In the genomic region with DNA sequence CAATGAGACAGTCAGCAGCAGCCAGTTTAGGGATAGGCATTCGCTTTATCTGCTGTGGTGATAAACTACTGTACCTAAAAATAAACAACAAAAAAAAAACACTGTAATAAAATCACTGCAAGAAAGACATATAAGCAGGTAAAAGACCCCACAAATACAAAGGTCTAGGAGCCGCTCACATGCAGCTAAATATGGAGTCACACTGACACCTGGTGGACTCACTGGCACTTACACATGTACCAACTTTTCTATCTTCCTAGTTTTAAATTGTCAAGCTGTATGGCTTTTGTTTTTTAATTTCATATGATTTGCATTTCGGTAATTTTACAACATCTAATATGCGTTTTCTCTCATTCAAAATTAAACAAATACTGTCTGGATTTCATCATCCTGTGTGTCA, we compare ENCODE assay signal across 10 mouse cellular contexts. TPM values are rescaled to one million over a fixed set of nuclear protein-coding genes. Genes with fewer than 3 reads are reported as not detected.
A peak's percentile ranks its signal among the peaks of the same experiment; 100 is the strongest.
DNase-seq lines count a peak whose midpoint lies in the region; ATAC-seq and TF ChIP-seq lines count a peak whose summit lies in the region.
"Had no signal": no experiment of that assay in that cellular context is flagged by ENCODE, and none has a peak within 500 bp of the region (broad histone marks: within the 10 kb centered on the region; RNA-seq: fewer than 3 reads in every experiment).

No protein-coding gene starts in this region.

- TF ChIP-seq POLR2A in brain, embryonic 14.5 days (IDR thresholded peaks at IDR 0.05; ENCODE audit: borderline replicate concordance, extremely low read depth, insufficient read depth, insufficient read length, poor library complexity, severe bottlenecking) = no peak
- no peak for TF ChIP-seq POLR2A in lung, adult 2 months (IDR thresholded peaks at IDR 0.05; ENCODE audit: borderline replicate concordance, extremely low read depth, low read depth, low read length)

- H3K4me1 ChIP-seq in intestine, postnatal 0 days (replicated peaks; ENCODE audit: control insufficient read depth, insufficient read depth, low read length) = no peaks in the 10 kb centered on the region
- no peaks in the 10 kb centered on the region for H3K4me1 ChIP-seq in intestine, embryonic 15.5 days (replicated peaks)
- H3K4me1 ChIP-seq in hindbrain, postnatal 0 days (ENCODE audit: insufficient read depth, low read length) = no peaks in the 10 kb centered on the region
- no peaks in the 10 kb centered on the region for H3K4me1 ChIP-seq in lung, adult 2 months (ENCODE audit: control insufficient read depth, insufficient read depth, low read length)
- H3K4me1 ChIP-seq: hindbrain, embryonic 15.5 days had no signal

- no peaks in the 10 kb centered on the region for H3K9me3 ChIP-seq in intestine, postnatal 0 days (ENCODE audit: control insufficient read depth)
- no peaks in the 10 kb centered on the region for H3K9me3 ChIP-seq in intestine, embryonic 15.5 days
- H3K9me3 ChIP-seq in hindbrain, postnatal 0 days (ENCODE audit: low read length) = no peaks in the 10 kb centered on the region
- H3K9me3 ChIP-seq: hindbrain, embryonic 15.5 days had no signal

- peak; percentile 63 for TF ChIP-seq CTCF in intestine, postnatal 0 days (IDR thresholded peaks at IDR 0.05; ENCODE audit: low read depth)
- peak; percentile 60; the same call in 1 of the 2 replicates for TF ChIP-seq CTCF in brain, embryonic 14.5 days (IDR thresholded peaks at IDR 0.05; ENCODE audit: borderline replicate concordance, extremely low read depth, insufficient read depth, insufficient read length)
- peak; percentile 77 for TF ChIP-seq CTCF in hindbrain, postnatal 0 days (IDR thresholded peaks at IDR 0.05; ENCODE audit: low read depth)
- TF ChIP-seq CTCF in lung, adult 2 months (IDR thresholded peaks at IDR 0.05; ENCODE audit: insufficient read depth, low read length) = no peak

- DNase-seq in 416B (ENCODE audit: low read depth) = peak; percentile 31
- peak; percentile 63 for DNase-seq in brain, embryonic 14.5 days (ENCODE audit: low read depth)
- peak; percentile 70 for DNase-seq in hindbrain, postnatal 0 days (ENCODE audit: low spot score)
- DNase-seq in adrenal gland, adult 8-10 months = no peak
- no peak for DNase-seq in lung, adult 2 months
- DNase-seq in lung, postnatal 36 days = no peak

- H3K9ac ChIP-seq in intestine, postnatal 0 days (ENCODE audit: low read depth, low read length) = no peak overlapping the region
- no peak overlapping the region for H3K9ac ChIP-seq in intestine, embryonic 15.5 days
- H3K9ac ChIP-seq in hindbrain, postnatal 0 days (replicated peaks; ENCODE audit: low read length) = no peak overlapping the region
- H3K9ac ChIP-seq: hindbrain, embryonic 15.5 days had no signal

- H3K27ac ChIP-seq in intestine, postnatal 0 days (ENCODE audit: low read depth, low read length) = no peak overlapping the region
- no peak overlapping the region for H3K27ac ChIP-seq in intestine, embryonic 15.5 days
- H3K27ac ChIP-seq in hindbrain, postnatal 0 days = no peak overlapping the region
- H3K27ac ChIP-seq: hindbrain, embryonic 15.5 days had no signal

- no peaks in the 10 kb centered on the region for H3K27me3 ChIP-seq in intestine, postnatal 0 days (replicated peaks; ENCODE audit: control insufficient read depth, insufficient read depth, low read length)
- no peaks in the 10 kb centered on the region for H3K27me3 ChIP-seq in intestine, embryonic 15.5 days (replicated peaks)
- H3K27me3 ChIP-seq in hindbrain, postnatal 0 days (ENCODE audit: insufficient read depth, low read length) = no peaks in the 10 kb centered on the region
- H3K27me3 ChIP-seq: hindbrain, embryonic 15.5 days had no signal

- ATAC-seq in intestine, postnatal 0 days = no peak
- no peak for ATAC-seq in intestine, embryonic 15.5 days
- ATAC-seq in hindbrain, postnatal 0 days = no peak

- no peak overlapping the region for H3K4me3 ChIP-seq in intestine, postnatal 0 days (ENCODE audit: low read depth, low read length)
- H3K4me3 ChIP-seq in intestine, embryonic 15.5 days (replicated peaks) = no peak overlapping the region
- no peak overlapping the region for H3K4me3 ChIP-seq in hindbrain, postnatal 0 days (ENCODE audit: low read length)
- H3K4me3 ChIP-seq in lung, adult 2 months (replicated peaks; ENCODE audit: extremely low read depth, low read depth, low read length) = no peak overlapping the region
- H3K4me3 ChIP-seq: hindbrain, embryonic 15.5 days; myocyte had no signal

- peaks cover 15% of the 10 kb centered on the region; the same call in 1 of the 2 replicates for H3K36me3 ChIP-seq in intestine, postnatal 0 days (ENCODE audit: control insufficient read depth, insufficient read depth)
- H3K36me3 ChIP-seq in intestine, embryonic 15.5 days = 0 out of 2 replicates have a peak, but pooled peaks cover 2% of the 10 kb centered on the region
- H3K36me3 ChIP-seq in hindbrain, postnatal 0 days (ENCODE audit: insufficient read depth, low read length) = no peaks in the 10 kb centered on the region; the same call in 1 of the 2 replicates

- H3K4me2 ChIP-seq in intestine, postnatal 0 days (replicated peaks; ENCODE audit: low read depth) = no peak overlapping the region
- H3K4me2 ChIP-seq in intestine, embryonic 15.5 days (replicated peaks) = no peak overlapping the region
- no peak overlapping the region for H3K4me2 ChIP-seq in hindbrain, postnatal 0 days (ENCODE audit: low read depth, low read length)
- H3K4me2 ChIP-seq: hindbrain, embryonic 15.5 days had no signal

- WGBS in intestine, postnatal 0 days = 66% methylated on average over 4 of the region's 4 CpGs
- 70% methylated on average over 4 of the region's 4 CpGs for WGBS in intestine, embryonic 15.5 days
- 72% methylated on average over 4 of the region's 4 CpGs for WGBS in hindbrain, postnatal 0 days
- WGBS in lung, adult 2 months = 71% methylated on average over 4 of the region's 4 CpGs

RNA-seq across cellular contexts. Expression of a gene that starts 14.4 kb away (rescaled TPM):
- polyA plus RNA-seq in intestine, postnatal 0 days (2015; fragmentation: Nextera tagmentation; extraction: Ambion mirVana) = 6.5 TPM in 2 replicates
- 15.4 and 17.0 TPM in 2 replicates for polyA plus RNA-seq in intestine, embryonic 15.5 days (2015; fragmentation: Nextera tagmentation; extraction: Ambion mirVana)
- 15.0 and 16.5 TPM in 2 replicates for polyA plus RNA-seq in brain, embryonic 14.5 days (2012; rRNA removed)
- 12.0 and 14.1 TPM in 2 replicates for total RNA-seq in hindbrain, postnatal 0 days (2014; rRNA removed)
- polyA plus RNA-seq in hindbrain, postnatal 0 days (2015; fragmentation: Nextera tagmentation; extraction: Ambion mirVana) = 9.5 and 10.2 TPM in 2 replicates
- 10 to 100 TPM; 16.8 to 18.0 (median 17.0) TPM for total RNA-seq in adrenal gland, adult 8-10 months (2022)
- polyA plus RNA-seq in lung, adult 2 months (2012; rRNA removed) = 2.8 and 3.9 TPM in 2 replicates

Comparison
In these comparisons a context has a peak if more than half of its experiments do, and no peak if none do; other contexts are left out.
1. DNase-seq: peak in 416B (single experiment), brain, embryonic 14.5 days (single experiment) and hindbrain, postnatal 0 days (single experiment); none in adrenal gland, adult 8-10 months (single experiment), lung, adult 2 months (single experiment) and lung, postnatal 36 days (single experiment).